Comparison of ENCODE assay signal across 17 mouse cellular contexts in the genomic region with DNA sequence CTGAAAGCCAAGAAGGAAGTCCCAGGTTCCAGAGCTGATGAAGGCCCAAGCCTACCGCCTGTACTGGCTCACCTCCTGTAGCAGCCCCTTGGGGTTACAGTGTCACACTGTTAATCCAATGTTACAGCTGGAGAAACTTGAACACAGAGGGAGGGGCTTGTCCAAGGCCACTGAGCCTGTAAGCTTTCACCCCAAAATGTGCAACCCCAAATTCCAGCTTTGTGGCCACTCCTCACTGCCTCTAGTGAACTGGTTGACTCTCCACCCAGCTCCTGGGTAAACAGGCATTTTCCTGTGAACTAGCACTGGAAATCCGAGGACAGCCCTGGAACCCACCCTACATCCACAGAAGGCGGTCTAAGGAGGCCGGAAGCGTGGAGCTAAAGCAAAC. TPM values are rescaled to one million over a fixed set of nuclear protein-coding genes. Genes with fewer than 3 reads are reported as not detected.
DNase-seq lines count a peak whose midpoint lies in the region; ATAC-seq and TF ChIP-seq lines count a peak whose summit lies in the region.
"Had no signal": no experiment of that assay in that cellular context is flagged by ENCODE, and none has a peak within 500 bp of the region (broad histone marks: within the 10 kb centered on the region; RNA-seq: fewer than 3 reads in every experiment).

No protein-coding gene starts in this region.

- 0 out of 2 replicates have a peak overlapping the region, but pooled peaks have one; percentile 24 for H3K27ac ChIP-seq in heart, embryonic 12.5 days (ENCODE audit: poor library complexity, severe bottlenecking)
- H3K27ac ChIP-seq in heart, embryonic 11.5 days (ENCODE audit: low read depth, low read length), result no peak overlapping the region
- peak overlapping the region; percentile 59; the same call in 1 of the 2 replicates for H3K27ac ChIP-seq in lung, postnatal 0 days (ENCODE audit: low read length)
- peak overlapping the region; percentile 71 for H3K27ac ChIP-seq in heart, embryonic 15.5 days
- peak overlapping the region; percentile 83 for H3K27ac ChIP-seq in stomach, embryonic 16.5 days (ENCODE audit: low read length)
- H3K27ac ChIP-seq: hindbrain, embryonic 12.5 days; liver, embryonic 13.5 days; neural tube, embryonic 12.5 days had no signal

- no peak for TF ChIP-seq CTCF in lung, postnatal 0 days (IDR thresholded peaks at IDR 0.05)
- TF ChIP-seq CTCF in lung, adult 2 months (IDR thresholded peaks at IDR 0.05; ENCODE audit: insufficient read depth, low read length), result no peak

- no peak overlapping the region for H3K4me3 ChIP-seq in heart, embryonic 12.5 days
- H3K4me3 ChIP-seq in heart, embryonic 11.5 days (ENCODE audit: low read depth, low read length), result no peak overlapping the region
- no peak overlapping the region for H3K4me3 ChIP-seq in lung, postnatal 0 days (ENCODE audit: low read depth, low read length)
- no peak overlapping the region for H3K4me3 ChIP-seq in lung, adult 2 months (replicated peaks; ENCODE audit: extremely low read depth, low read depth, low read length)
- H3K4me3 ChIP-seq in heart, embryonic 15.5 days, result no peak overlapping the region
- no peak overlapping the region for H3K4me3 ChIP-seq in stomach, embryonic 16.5 days (replicated peaks; ENCODE audit: low read length)
- H3K4me3 ChIP-seq: hindbrain, embryonic 12.5 days; liver, embryonic 13.5 days; neural tube, embryonic 12.5 days had no signal

- no peaks in the 10 kb centered on the region for H3K36me3 ChIP-seq in heart, embryonic 12.5 days
- no peaks in the 10 kb centered on the region for H3K36me3 ChIP-seq in heart, embryonic 11.5 days (ENCODE audit: control insufficient read depth, insufficient read depth, low read length)
- no peaks in the 10 kb centered on the region for H3K36me3 ChIP-seq in lung, postnatal 0 days (ENCODE audit: insufficient read depth, low read length)
- no peaks in the 10 kb centered on the region for H3K36me3 ChIP-seq in heart, embryonic 15.5 days
- H3K36me3 ChIP-seq in stomach, embryonic 16.5 days (ENCODE audit: control insufficient read depth, insufficient read depth, low read length), result no peaks in the 10 kb centered on the region
- H3K36me3 ChIP-seq: G1E; hindbrain, embryonic 12.5 days; liver, embryonic 13.5 days; neural tube, embryonic 12.5 days had no signal

- no peak overlapping the region for H3K4me2 ChIP-seq in heart, embryonic 12.5 days
- H3K4me2 ChIP-seq in heart, embryonic 11.5 days, result no peak overlapping the region
- no peak overlapping the region for H3K4me2 ChIP-seq in lung, postnatal 0 days (replicated peaks; ENCODE audit: low read depth, low read length)
- no peak overlapping the region for H3K4me2 ChIP-seq in heart, embryonic 15.5 days
- no peak overlapping the region for H3K4me2 ChIP-seq in stomach, embryonic 16.5 days (ENCODE audit: low read depth, low read length)
- H3K4me2 ChIP-seq: hindbrain, embryonic 12.5 days; liver, embryonic 13.5 days; neural tube, embryonic 12.5 days had no signal

- peaks cover 33% of the 10 kb centered on the region for H3K4me1 ChIP-seq in heart, embryonic 12.5 days (replicated peaks)
- peaks cover 9% of the 10 kb centered on the region for H3K4me1 ChIP-seq in heart, embryonic 11.5 days (ENCODE audit: control insufficient read depth, insufficient read depth, low read length)
- peaks cover 20% of the 10 kb centered on the region; the same call in 1 of the 2 replicates for H3K4me1 ChIP-seq in lung, postnatal 0 days (ENCODE audit: insufficient read depth, low read depth, low read length)
- H3K4me1 ChIP-seq in lung, adult 2 months (ENCODE audit: control insufficient read depth, insufficient read depth, low read length), result peaks cover 20% of the 10 kb centered on the region
- H3K4me1 ChIP-seq in heart, embryonic 15.5 days (replicated peaks), result peaks cover 31% of the 10 kb centered on the region
- H3K4me1 ChIP-seq in stomach, embryonic 16.5 days (ENCODE audit: control insufficient read depth, insufficient read depth, low read length), result peaks cover 38% of the 10 kb centered on the region
- H3K4me1 ChIP-seq: neural tube, embryonic 12.5 days had no signal

- ATAC-seq in heart, embryonic 12.5 days (ENCODE audit: insufficient number of reproducible peaks, low FRiP score), result no peak
- no peak for ATAC-seq in heart, embryonic 11.5 days (replicated peaks; ENCODE audit: insufficient number of reproducible peaks, low FRiP score, low TSS enrichment)
- ATAC-seq in lung, postnatal 0 days, result 0 out of 2 replicates have a peak, but pooled peaks have one; percentile 16
- no peak for ATAC-seq in heart, embryonic 15.5 days (replicated peaks; ENCODE audit: insufficient number of reproducible peaks, insufficient read depth, low FRiP score, low read depth)
- no peak for ATAC-seq in stomach, embryonic 16.5 days (ENCODE audit: insufficient read depth, low FRiP score)

- no peak for DNase-seq in lung, postnatal 0 days (ENCODE audit: low spot score)
- DNase-seq in lung, adult 2 months, result no peak
- no peak for DNase-seq in cerebellum, adult 8-10 months
- DNase-seq: adrenal gland, adult 2 months; cerebellum, adult 11-12 months; gastrocnemius, postnatal 36 days; kidney, postnatal 14 days; liver, embryonic 13.5 days; right cerebral cortex, postnatal 4 days; thymus, postnatal 14 days had no signal

- no peaks in the 10 kb centered on the region for H3K27me3 ChIP-seq in heart, embryonic 12.5 days (replicated peaks)
- H3K27me3 ChIP-seq in heart, embryonic 11.5 days (ENCODE audit: control insufficient read depth, insufficient read depth, low read length), result no peaks in the 10 kb centered on the region
- H3K27me3 ChIP-seq in lung, postnatal 0 days (replicated peaks; ENCODE audit: insufficient read depth, low read length), result no peaks in the 10 kb centered on the region
- H3K27me3 ChIP-seq in heart, embryonic 15.5 days, result no peaks in the 10 kb centered on the region
- H3K27me3 ChIP-seq in stomach, embryonic 16.5 days (ENCODE audit: control insufficient read depth, insufficient read depth, low read length), result no peaks in the 10 kb centered on the region
- H3K27me3 ChIP-seq: hindbrain, embryonic 12.5 days; liver, embryonic 13.5 days; neural tube, embryonic 12.5 days had no signal

- no peak for TF ChIP-seq EP300 in lung, postnatal 0 days (IDR thresholded peaks at IDR 0.05)

- H3K9me3 ChIP-seq in heart, embryonic 12.5 days (replicated peaks), result no peaks in the 10 kb centered on the region
- no peaks in the 10 kb centered on the region for H3K9me3 ChIP-seq in heart, embryonic 11.5 days (replicated peaks; ENCODE audit: control insufficient read depth, low read length)
- H3K9me3 ChIP-seq in lung, postnatal 0 days (ENCODE audit: low read length), result no peaks in the 10 kb centered on the region
- no peaks in the 10 kb centered on the region for H3K9me3 ChIP-seq in heart, embryonic 15.5 days (replicated peaks)
- H3K9me3 ChIP-seq in stomach, embryonic 16.5 days (replicated peaks; ENCODE audit: control insufficient read depth, low read length), result no peaks in the 10 kb centered on the region
- H3K9me3 ChIP-seq: hindbrain, embryonic 12.5 days; liver, embryonic 13.5 days; neural tube, embryonic 12.5 days had no signal

- no peak for TF ChIP-seq POLR2A in lung, adult 2 months (IDR thresholded peaks at IDR 0.05; ENCODE audit: borderline replicate concordance, extremely low read depth, low read depth, low read length)

- WGBS in heart, embryonic 12.5 days, result 79% methylated on average over 5 of the region's 5 CpGs
- 82% methylated on average over 5 of the region's 5 CpGs for WGBS in heart, embryonic 11.5 days (ENCODE audit: insufficient replicate concordance)
- WGBS in lung, postnatal 0 days, result 70% methylated on average over 5 of the region's 5 CpGs
- WGBS in lung, adult 2 months, result 60% methylated on average over 5 of the region's 5 CpGs
- WGBS in heart, embryonic 15.5 days, result 75% methylated on average over 5 of the region's 5 CpGs
- WGBS in stomach, embryonic 16.5 days, result 75% methylated on average over 5 of the region's 5 CpGs

- H3K9ac ChIP-seq in heart, embryonic 12.5 days, result no peak overlapping the region
- no peak overlapping the region for H3K9ac ChIP-seq in heart, embryonic 11.5 days (ENCODE audit: low read depth, low read length)
- no peak overlapping the region for H3K9ac ChIP-seq in lung, postnatal 0 days (replicated peaks; ENCODE audit: low read depth)
- H3K9ac ChIP-seq in heart, embryonic 15.5 days, result no peak overlapping the region
- H3K9ac ChIP-seq in stomach, embryonic 16.5 days (ENCODE audit: low read length), result no peak overlapping the region
- H3K9ac ChIP-seq: hindbrain, embryonic 12.5 days; liver, embryonic 13.5 days; neural tube, embryonic 12.5 days had no signal

RNA-seq across cellular contexts. Expression of gene Galnt18, which starts 58.5 kb away (rescaled TPM):
- polyA plus RNA-seq in heart, embryonic 12.5 days (2016; fragmentation: Nextera tagmentation; extraction: Ambion mirVana), result 11.1 and 11.5 TPM in 2 replicates
- polyA plus RNA-seq in heart, embryonic 11.5 days (2014; fragmentation: Nextera tagmentation; extraction: Ambion mirVana), result 6.1 and 6.6 TPM in 2 replicates
- 112 and 125 TPM in 2 replicates for polyA plus RNA-seq in lung, postnatal 0 days (2015; fragmentation: Nextera tagmentation; extraction: Ambion mirVana)
- polyA plus RNA-seq in lung, adult 2 months (2012; rRNA removed), result 142 and 148 TPM in 2 replicates
- polyA plus RNA-seq in heart, embryonic 15.5 days (2015; fragmentation: Nextera tagmentation; extraction: Ambion mirVana), result 16.0 and 22.0 TPM in 2 replicates
- 35.3 and 35.6 TPM in 2 replicates for polyA plus RNA-seq in stomach, embryonic 16.5 days (2015; fragmentation: Nextera tagmentation; extraction: Ambion mirVana)
- polyA plus RNA-seq: G1E had no signal
